Mouse (Mus musculus): ENCODE measurements around the gene Tns1. TPM values are rescaled to one million over a fixed set of nuclear protein-coding genes. Genes with fewer than 3 reads are reported as not detected.

The Tns1 gene
- total RNA-seq, 1 experiment from 2014 or later = 7.6 TPM

GRCm38 (mm10) chr1:74069085-74069835, 55.0 kb downstream of the Tns1 start:
- ATAC-seq (ENCODE audit: extremely low read depth, insufficient number of reproducible peaks, low FRiP score, poor library complexity, severe bottlenecking) = no peak

- no peak for ATAC-seq (ENCODE audit: extremely low read depth, insufficient number of reproducible peaks, low FRiP score, poor library complexity, severe bottlenecking)
Observed at GRCm38 (mm10) chr1:74068366-74069084, 55.7 kb downstream of the Tns1 start.

- ATAC-seq (ENCODE audit: extremely low read depth, insufficient number of reproducible peaks, low FRiP score, poor library complexity, severe bottlenecking) = no peak
Observed at GRCm38 (mm10) chr1:74067866-74068265, 56.4 kb downstream of the Tns1 start.

GRCm38 (mm10) chr1:74066576-74066975, 57.7 kb downstream of the Tns1 start:
- no peak for ATAC-seq (ENCODE audit: extremely low read depth, insufficient number of reproducible peaks, low FRiP score, poor library complexity, severe bottlenecking)

- ATAC-seq (ENCODE audit: extremely low read depth, insufficient number of reproducible peaks, low FRiP score, poor library complexity, severe bottlenecking) = no peak
Observed at GRCm38 (mm10) chr1:74066061-74066460, 58.2 kb downstream of the Tns1 start.

GRCm38 (mm10) chr1:74060046-74060445, 64.2 kb downstream of the Tns1 start:
- no peak for ATAC-seq (ENCODE audit: extremely low read depth, insufficient number of reproducible peaks, low FRiP score, poor library complexity, severe bottlenecking)

GRCm38 (mm10) chr1:74059552-74059951, 64.7 kb downstream of the Tns1 start:
- ATAC-seq (ENCODE audit: extremely low read depth, insufficient number of reproducible peaks, low FRiP score, poor library complexity, severe bottlenecking) = no peak

GRCm38 (mm10) chr1:74058771-74059170, 65.5 kb downstream of the Tns1 start:
- no peak for ATAC-seq (ENCODE audit: extremely low read depth, insufficient number of reproducible peaks, low FRiP score, poor library complexity, severe bottlenecking)

- no peak for ATAC-seq (ENCODE audit: extremely low read depth, insufficient number of reproducible peaks, low FRiP score, poor library complexity, severe bottlenecking)
Observed at GRCm38 (mm10) chr1:74058309-74058708, 65.9 kb downstream of the Tns1 start.

- no peak for ATAC-seq (ENCODE audit: extremely low read depth, insufficient number of reproducible peaks, low FRiP score, poor library complexity, severe bottlenecking)
Observed at GRCm38 (mm10) chr1:74057501-74057900, 66.7 kb downstream of the Tns1 start.

GRCm38 (mm10) chr1:74055552-74055951, 68.7 kb downstream of the Tns1 start:
- ATAC-seq (ENCODE audit: extremely low read depth, insufficient number of reproducible peaks, low FRiP score, poor library complexity, severe bottlenecking) = no peak

- no peak for ATAC-seq (ENCODE audit: extremely low read depth, insufficient number of reproducible peaks, low FRiP score, poor library complexity, severe bottlenecking)
Observed at GRCm38 (mm10) chr1:74054471-74054870, 69.8 kb downstream of the Tns1 start.

- ATAC-seq (ENCODE audit: extremely low read depth, insufficient number of reproducible peaks, low FRiP score, poor library complexity, severe bottlenecking) = no peak
Observed at GRCm38 (mm10) chr1:74054007-74054406, 70.2 kb downstream of the Tns1 start.

- no peak for ATAC-seq (ENCODE audit: extremely low read depth, insufficient number of reproducible peaks, low FRiP score, poor library complexity, severe bottlenecking)
Observed at GRCm38 (mm10) chr1:74053068-74053467, 71.2 kb downstream of the Tns1 start.

GRCm38 (mm10) chr1:74051349-74051748, 72.9 kb downstream of the Tns1 start:
- ATAC-seq (ENCODE audit: extremely low read depth, insufficient number of reproducible peaks, low FRiP score, poor library complexity, severe bottlenecking) = no peak

GRCm38 (mm10) chr1:74049430-74049829, 74.8 kb downstream of the Tns1 start:
- no peak for ATAC-seq (ENCODE audit: extremely low read depth, insufficient number of reproducible peaks, low FRiP score, poor library complexity, severe bottlenecking)

GRCm38 (mm10) chr1:74047722-74048121, 76.5 kb downstream of the Tns1 start:
- ATAC-seq (ENCODE audit: extremely low read depth, insufficient number of reproducible peaks, low FRiP score, poor library complexity, severe bottlenecking) = no peak

GRCm38 (mm10) chr1:74047311-74047710, 76.9 kb downstream of the Tns1 start:
- ATAC-seq (ENCODE audit: extremely low read depth, insufficient number of reproducible peaks, low FRiP score, poor library complexity, severe bottlenecking) = no peak

GRCm38 (mm10) chr1:74045034-74045433, 79.2 kb downstream of the Tns1 start:
- ATAC-seq (ENCODE audit: extremely low read depth, insufficient number of reproducible peaks, low FRiP score, poor library complexity, severe bottlenecking) = no peak

GRCm38 (mm10) chr1:74044421-74044820, 79.8 kb downstream of the Tns1 start:
- ATAC-seq (ENCODE audit: extremely low read depth, insufficient number of reproducible peaks, low FRiP score, poor library complexity, severe bottlenecking) = no peak
